Mouse (Mus musculus) liver, adult 2 months (tissue): ENCODE results near the gene Lrp4.

Experiments used
- CTCF ChIP-seq: fragments of 200-500 bp; IDR thresholded peaks from 2 replicates; pipeline ENCODE4 v1.5.1; 2011; ENCODE audit warnings: low read depth, low read length, control low read depth
- POLR2A ChIP-seq: fragments of 200-500 bp; IDR thresholded peaks from 2 replicates; pipeline ENCODE4 v1.6.1; 2011; ENCODE audit warnings: low read length, control low read depth; ENCODE audit not compliant: insufficient read depth; ENCODE audit errors: extremely low read depth

DNA sequence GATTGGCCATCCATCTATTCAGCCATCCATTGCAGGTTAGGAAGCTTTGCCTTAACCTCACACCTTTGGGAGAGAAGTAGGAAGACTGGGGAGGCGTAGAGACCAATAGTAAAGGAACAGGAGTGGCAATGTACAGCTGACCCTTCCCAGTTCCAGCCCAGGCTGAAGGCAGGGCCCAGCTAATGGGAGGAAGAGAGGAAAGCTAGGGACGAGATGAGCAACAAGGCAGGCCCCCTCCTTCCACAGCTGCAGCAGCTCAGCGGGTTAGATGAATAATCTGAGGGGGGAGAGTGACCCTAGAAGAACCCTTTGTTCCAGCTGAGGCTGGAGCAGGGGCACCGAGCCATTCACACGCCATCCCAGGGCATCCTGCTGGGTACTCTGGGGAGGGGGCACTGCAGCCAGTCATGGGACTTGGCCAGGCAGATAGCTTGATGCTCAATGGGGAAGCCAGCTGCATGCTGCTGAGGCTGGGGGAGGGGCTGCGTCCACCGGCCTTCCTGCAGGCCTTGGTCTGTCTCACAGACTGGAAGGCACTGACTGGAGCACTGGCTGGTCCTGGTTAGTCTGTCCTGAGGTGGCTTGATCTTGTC is 12.8 kb downstream of the Lrp4 start:
- TF ChIP-seq POLR2A (no peak), CTCF (no peak)
